Mouse (Mus musculus): ENCODE measurements around the gene Tceanc2. TPM values are rescaled to one million over a fixed set of nuclear protein-coding genes. Genes with fewer than 3 reads are reported as not detected.

Gene Tceanc2
- polyA plus RNA-seq, 1 experiment, result 10.0 TPM

GRCm38 (mm10) chr4:107198072-107198471 lies 19.2 kb upstream of the Tceanc2 start:
- Histone ChIP-seq H3K27ac (ENCODE audit: insufficient read depth, low read depth, low read length) (no peak overlapping the region), H3K4me3 (ENCODE audit: insufficient read depth, low read depth, low read length) (no peak overlapping the region), H3K27me3 (replicated peaks; ENCODE audit: control insufficient read depth, insufficient read depth, low read length) (no peaks in the 10 kb centered on the region), H3K4me1 (ENCODE audit: control insufficient read depth, insufficient read depth, low read length) (no peaks in the 10 kb centered on the region), H3K36me3 (ENCODE audit: control insufficient read depth, insufficient read depth, low read length) (peaks cover 3% of the 10 kb centered on the region)
- no peak for DNase-seq
- TF ChIP-seq CTCF (conservative IDR thresholded peaks at IDR 0.05; ENCODE audit: insufficient read depth, insufficient read length, low read depth, low read length) (no peak), POLR2A (IDR thresholded peaks at IDR 0.05; ENCODE audit: low read depth, low read length) (no peak)
- WGBS, result 86% methylated on average over 5 of the region's 5 CpGs

GRCm38 (mm10) chr4:107196454-107196853 lies 17.5 kb upstream of the Tceanc2 start:
- no peaks in the 10 kb centered on the region for H3K4me1 ChIP-seq (ENCODE audit: control insufficient read depth, insufficient read depth, low read length)
- 91% methylated on average over 2 of the region's 2 CpGs for WGBS
- no peak overlapping the region for H3K4me3 ChIP-seq (ENCODE audit: insufficient read depth, low read depth, low read length)
- no peak for DNase-seq
- no peak for TF ChIP-seq CTCF (conservative IDR thresholded peaks at IDR 0.05; ENCODE audit: insufficient read depth, insufficient read length, low read depth, low read length)
- TF ChIP-seq POLR2A (IDR thresholded peaks at IDR 0.05; ENCODE audit: low read depth, low read length), result no peak
- no peak overlapping the region for H3K27ac ChIP-seq (ENCODE audit: insufficient read depth, low read depth, low read length)
- peaks cover 7% of the 10 kb centered on the region for H3K36me3 ChIP-seq (ENCODE audit: control insufficient read depth, insufficient read depth, low read length)
- no peaks in the 10 kb centered on the region for H3K27me3 ChIP-seq (replicated peaks; ENCODE audit: control insufficient read depth, insufficient read depth, low read length)

- WGBS, result 92% methylated on average over 3 of the region's 3 CpGs
Measured at GRCm38 (mm10) chr4:107193841-107194240, 14.9 kb upstream of the Tceanc2 start.

GRCm38 (mm10) chr4:107185703-107186102 lies 6.8 kb upstream of the Tceanc2 start:
- Histone ChIP-seq H3K36me3 (ENCODE audit: control insufficient read depth, insufficient read depth, low read length) (peaks cover 6% of the 10 kb centered on the region), H3K4me3 (ENCODE audit: insufficient read depth, low read depth, low read length) (no peak overlapping the region), H3K4me1 (ENCODE audit: control insufficient read depth, insufficient read depth, low read length) (peaks cover 5% of the 10 kb centered on the region; the same call in 1 of the 2 replicates), H3K27me3 (replicated peaks; ENCODE audit: control insufficient read depth, insufficient read depth, low read length) (no peaks in the 10 kb centered on the region), H3K27ac (ENCODE audit: insufficient read depth, low read depth, low read length) (no peak overlapping the region)
- DNase-seq, result no peak
- TF ChIP-seq POLR2A (IDR thresholded peaks at IDR 0.05; ENCODE audit: low read depth, low read length), result no peak
- no peak for TF ChIP-seq CTCF (conservative IDR thresholded peaks at IDR 0.05; ENCODE audit: insufficient read depth, insufficient read length, low read depth, low read length)
- 39% methylated on average over 3 of the region's 3 CpGs for WGBS

More at GRCm38 (mm10) chr4:107193841-107194240, 14.9 kb upstream of the Tceanc2 start:
- Histone ChIP-seq H3K4me1 (ENCODE audit: control insufficient read depth, insufficient read depth, low read length) (no peaks in the 10 kb centered on the region), H3K36me3 (ENCODE audit: control insufficient read depth, insufficient read depth, low read length) (peaks cover 14% of the 10 kb centered on the region), H3K4me3 (ENCODE audit: insufficient read depth, low read depth, low read length) (no peak overlapping the region), H3K27me3 (replicated peaks; ENCODE audit: control insufficient read depth, insufficient read depth, low read length) (no peaks in the 10 kb centered on the region), H3K27ac (ENCODE audit: insufficient read depth, low read depth, low read length) (no peak overlapping the region)
- no peak for TF ChIP-seq CTCF (conservative IDR thresholded peaks at IDR 0.05; ENCODE audit: insufficient read depth, insufficient read length, low read depth, low read length)
- TF ChIP-seq POLR2A (IDR thresholded peaks at IDR 0.05; ENCODE audit: low read depth, low read length), result no peak
- DNase-seq, result no peak

- DNase-seq, result no peak
- WGBS, result 75% methylated on average over 4 of the region's 4 CpGs
- Histone ChIP-seq H3K36me3 (ENCODE audit: control insufficient read depth, insufficient read depth, low read length) (no peaks in the 10 kb centered on the region; the same call in 1 of the 2 replicates), H3K4me3 (ENCODE audit: insufficient read depth, low read depth, low read length) (no peak overlapping the region), H3K4me1 (ENCODE audit: control insufficient read depth, insufficient read depth, low read length) (peaks cover 11% of the 10 kb centered on the region), H3K27ac (ENCODE audit: insufficient read depth, low read depth, low read length) (no peak overlapping the region), H3K27me3 (replicated peaks; ENCODE audit: control insufficient read depth, insufficient read depth, low read length) (no peaks in the 10 kb centered on the region)
- TF ChIP-seq CTCF (conservative IDR thresholded peaks at IDR 0.05; ENCODE audit: insufficient read depth, insufficient read length, low read depth, low read length), result no peak
- TF ChIP-seq POLR2A (IDR thresholded peaks at IDR 0.05; ENCODE audit: low read depth, low read length), result no peak
Measured at GRCm38 (mm10) chr4:107183203-107183602, 4.3 kb upstream of the Tceanc2 start.

GRCm38 (mm10) chr4:107182796-107183195 lies 3.9 kb upstream of the Tceanc2 start:
- WGBS, result 69% methylated on average over 2 of the region's 2 CpGs
- TF ChIP-seq POLR2A (IDR thresholded peaks at IDR 0.05; ENCODE audit: low read depth, low read length), result no peak
- no peak for TF ChIP-seq CTCF (conservative IDR thresholded peaks at IDR 0.05; ENCODE audit: insufficient read depth, insufficient read length, low read depth, low read length)
- DNase-seq, result no peak

GRCm38 (mm10) chr4:107181866-107182265 lies 3.0 kb upstream of the Tceanc2 start:
- no peak overlapping the region for H3K4me3 ChIP-seq (ENCODE audit: insufficient read depth, low read depth, low read length)
- 68% methylated on average over 6 of the region's 6 CpGs for WGBS
- H3K27ac ChIP-seq (ENCODE audit: insufficient read depth, low read depth, low read length), result no peak overlapping the region
- H3K36me3 ChIP-seq (ENCODE audit: control insufficient read depth, insufficient read depth, low read length), result no peaks in the 10 kb centered on the region
- peaks cover 17% of the 10 kb centered on the region for H3K4me1 ChIP-seq (ENCODE audit: control insufficient read depth, insufficient read depth, low read length)
- no peak for TF ChIP-seq POLR2A (IDR thresholded peaks at IDR 0.05; ENCODE audit: low read depth, low read length)
- no peak for TF ChIP-seq CTCF (conservative IDR thresholded peaks at IDR 0.05; ENCODE audit: insufficient read depth, insufficient read length, low read depth, low read length)
- no peaks in the 10 kb centered on the region for H3K27me3 ChIP-seq (replicated peaks; ENCODE audit: control insufficient read depth, insufficient read depth, low read length)
- DNase-seq, result no peak

More at GRCm38 (mm10) chr4:107182796-107183195, 3.9 kb upstream of the Tceanc2 start:
- Histone ChIP-seq H3K36me3 (ENCODE audit: control insufficient read depth, insufficient read depth, low read length) (no peaks in the 10 kb centered on the region; the same call in 1 of the 2 replicates), H3K27me3 (replicated peaks; ENCODE audit: control insufficient read depth, insufficient read depth, low read length) (no peaks in the 10 kb centered on the region), H3K4me3 (ENCODE audit: insufficient read depth, low read depth, low read length) (no peak overlapping the region), H3K27ac (ENCODE audit: insufficient read depth, low read depth, low read length) (no peak overlapping the region), H3K4me1 (ENCODE audit: control insufficient read depth, insufficient read depth, low read length) (peaks cover 11% of the 10 kb centered on the region)
